Mouse (Mus musculus) heart, adult 2 months (tissue): ENCODE data around the gene Kcnk10.

Source experiments
- CTCF ChIP-seq: fragments of 200-600 bp; IDR thresholded peaks from 2 replicates; pipeline ENCODE4 v1.8.1; 2022; ENCODE audit warnings: antibody characterized with exemption, mild to moderate bottlenecking, moderate library complexity
- EP300 ChIP-seq: fragments of 200-500 bp; IDR thresholded peaks from 2 replicates; pipeline ENCODE4 v1.6.1; 2011; ENCODE audit warnings: low read depth, low read length, control low read depth; ENCODE audit not compliant: insufficient read depth

- TF ChIP-seq CTCF (no peak), EP300 (no peak)
Observed at GRCm38 (mm10) chr12:98396586-98396985, 181.5 kb downstream of the Kcnk10 start.
